Mouse (Mus musculus) embryonic fibroblast, embryonic 13.5 days (primary cell): ENCODE data around the gene Rtbdn.

Experiments
- CTCF ChIP-seq: IDR thresholded peaks from 2 replicates; pipeline ENCODE4 v1.5.1; 2011; ENCODE audit warnings: mild to moderate bottlenecking, control low read depth, low read length, moderate library complexity, borderline replicate concordance; ENCODE audit not compliant: insufficient read depth
- POLR2A ChIP-seq: IDR thresholded peaks from 2 replicates; pipeline ENCODE4 v1.6.1; 2011; ENCODE audit warnings: low read depth, mild to moderate bottlenecking, control low read depth, low read length, moderate library complexity

DNA sequence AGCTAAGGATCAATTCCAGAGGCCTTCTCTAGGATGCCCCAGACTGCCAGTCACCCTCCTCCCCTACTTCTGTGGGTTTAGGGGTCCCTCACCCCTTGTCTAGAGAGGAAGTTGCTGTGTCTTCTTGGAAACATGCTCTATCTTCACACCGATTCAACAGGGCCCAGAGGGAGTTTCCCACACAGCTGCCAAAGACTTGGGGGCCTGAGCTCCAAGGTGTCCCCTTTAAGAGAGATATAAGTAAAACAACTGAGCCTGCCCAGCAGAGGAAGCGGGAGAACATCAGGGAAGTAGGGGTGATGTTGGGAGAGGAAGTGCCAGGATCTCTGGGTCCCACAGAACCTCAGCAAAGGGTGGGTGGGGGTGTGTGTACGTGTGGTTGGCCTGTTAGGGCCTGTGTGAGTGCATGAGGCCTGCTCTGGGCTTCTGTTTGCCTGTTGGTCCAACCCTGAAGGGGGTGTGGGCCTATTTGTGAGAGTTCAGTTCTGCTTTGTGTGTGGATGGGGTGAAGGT, 35.8 kb downstream of the Rtbdn start:
- TF ChIP-seq CTCF (no peak), POLR2A (no peak)
